Mouse (Mus musculus) CD4-positive, CD25-positive, alpha-beta regulatory T cell, adult 2 months (primary cell): ENCODE data around the gene Dynlrb2.

Experiments used
- DNase-seq: peaks from one replicate; pipeline ENCODE4 v3.0.0-alpha.2; 2012; ENCODE audit warnings: low read depth, low spot score

Gene Dynlrb2

GRCm38 (mm10) chr8:116538763-116539162, 34.0 kb downstream of the Dynlrb2 start:
- no peak for DNase-seq

DNA sequence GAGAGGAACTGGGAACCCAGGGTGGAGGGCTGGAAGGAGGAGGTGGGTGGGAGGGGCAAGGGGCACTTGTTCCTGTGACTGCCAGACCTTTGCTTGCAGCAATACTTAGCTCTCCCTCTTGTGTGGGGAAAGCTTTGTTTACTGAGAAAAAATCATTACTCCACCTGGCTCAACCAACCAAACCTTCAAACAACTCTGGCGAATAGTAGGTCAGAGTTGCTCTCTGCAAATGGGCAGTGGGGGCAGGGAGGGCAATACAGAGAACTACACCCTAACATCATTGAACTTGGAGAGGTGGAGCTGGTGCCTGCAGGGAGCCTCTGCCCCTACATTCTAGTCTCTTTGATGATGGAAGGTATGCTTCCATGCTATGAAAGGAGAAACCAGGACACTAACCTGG, 35.4 kb downstream of the Dynlrb2 start:
- no peak for DNase-seq

- DNase-seq, result no peak
Observed at GRCm38 (mm10) chr8:116542842-116543241, 38.1 kb downstream of the Dynlrb2 start.

DNA sequence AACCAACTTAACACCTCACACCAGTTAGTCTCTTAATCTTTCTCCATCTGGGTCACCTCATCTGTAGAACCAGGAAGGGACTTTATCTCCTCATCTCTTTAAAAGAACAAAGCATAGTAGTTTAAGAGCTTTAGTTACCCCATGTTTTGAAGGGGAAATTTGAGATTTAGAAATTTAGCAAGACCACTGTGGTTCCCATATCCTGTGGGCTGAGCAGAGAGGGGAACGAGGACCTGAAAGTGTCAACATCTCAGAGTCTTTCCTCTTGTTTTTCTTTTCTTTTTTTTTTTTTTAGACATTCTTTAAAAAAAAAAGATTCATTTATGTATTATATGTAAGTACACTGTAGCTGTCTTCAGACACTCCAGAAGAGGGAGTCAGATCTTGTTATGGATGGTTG, 38.6 kb downstream of the Dynlrb2 start:
- DNase-seq, result no peak

DNA sequence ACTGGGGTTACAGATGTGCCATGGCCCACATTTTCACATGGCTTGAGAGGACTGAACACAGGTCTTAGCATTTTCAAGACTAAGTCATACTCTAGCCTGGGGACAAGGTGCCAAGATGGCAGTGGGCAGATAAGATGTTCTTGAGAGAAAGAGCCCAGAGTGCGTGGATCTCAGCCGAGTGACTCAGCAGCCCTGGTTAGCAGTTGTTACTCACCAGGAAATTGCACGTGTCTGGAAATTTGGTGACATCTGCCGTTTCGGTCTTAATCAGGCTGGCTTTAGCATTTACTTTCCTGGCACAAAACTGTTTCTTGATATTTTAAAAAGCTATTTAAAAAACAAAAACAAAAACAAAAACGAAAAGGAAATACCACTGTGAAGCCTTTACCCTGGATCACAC, 47.5 kb downstream of the Dynlrb2 start:
- peak; percentile 50 for DNase-seq

GRCm38 (mm10) chr8:116552778-116553177, 48.0 kb downstream of the Dynlrb2 start:
- peak; percentile 3 for DNase-seq
